Mouse (Mus musculus): ENCODE measurements around the gene Vcp. TPM values are rescaled to one million over a fixed set of nuclear protein-coding genes. Genes with fewer than 3 reads are reported as not detected.
A peak's percentile ranks its signal among the peaks of the same experiment; 100 is the strongest.

Gene Vcp
- total RNA-seq, 2 experiments from 2014 or later, result 249 to 263 TPM

DNA sequence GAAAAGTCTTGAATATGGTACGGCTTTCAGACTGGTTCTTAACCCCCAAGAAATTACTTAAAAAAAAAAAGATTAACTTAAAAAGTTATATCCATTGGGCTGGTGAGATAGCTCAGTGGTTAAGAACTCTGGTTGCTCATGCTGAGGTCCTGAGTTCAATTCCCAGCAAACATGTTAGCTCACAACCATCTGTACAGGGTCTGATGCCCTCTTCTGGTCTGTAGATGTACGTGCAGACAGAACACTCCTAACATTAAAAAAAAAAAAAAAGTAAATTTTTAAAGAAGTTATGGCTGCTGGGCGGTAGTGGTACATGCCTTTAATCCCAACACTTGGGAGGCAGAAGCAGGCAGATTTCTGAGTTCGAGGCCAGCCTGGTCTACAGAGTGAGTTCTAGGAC, 22.2 kb downstream of the Vcp start:
- no peak for DNase-seq (ENCODE audit: low spot score in 2 of 2)

DNA sequence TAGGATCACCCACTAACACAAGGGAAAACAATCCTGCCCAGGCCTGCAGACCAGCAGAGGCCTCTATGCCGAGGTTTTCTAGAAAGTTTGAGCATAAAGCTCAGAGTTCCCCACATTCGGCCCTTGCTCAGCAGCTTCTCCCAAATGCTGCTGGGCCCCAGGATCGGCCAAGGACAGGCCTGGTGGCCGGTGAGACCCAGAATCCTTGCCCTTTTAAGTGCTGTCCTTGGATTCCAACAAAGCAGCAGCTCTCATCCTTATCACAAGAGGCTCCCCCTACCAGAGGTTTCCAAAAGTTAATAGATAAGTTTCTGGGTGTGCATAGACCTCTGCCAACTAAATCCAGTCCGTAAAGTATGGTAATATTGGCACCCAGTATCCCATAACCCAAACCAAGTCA, 26.4 kb downstream of the Vcp start:
- no peak for DNase-seq (ENCODE audit: low spot score in 2 of 2)

DNA sequence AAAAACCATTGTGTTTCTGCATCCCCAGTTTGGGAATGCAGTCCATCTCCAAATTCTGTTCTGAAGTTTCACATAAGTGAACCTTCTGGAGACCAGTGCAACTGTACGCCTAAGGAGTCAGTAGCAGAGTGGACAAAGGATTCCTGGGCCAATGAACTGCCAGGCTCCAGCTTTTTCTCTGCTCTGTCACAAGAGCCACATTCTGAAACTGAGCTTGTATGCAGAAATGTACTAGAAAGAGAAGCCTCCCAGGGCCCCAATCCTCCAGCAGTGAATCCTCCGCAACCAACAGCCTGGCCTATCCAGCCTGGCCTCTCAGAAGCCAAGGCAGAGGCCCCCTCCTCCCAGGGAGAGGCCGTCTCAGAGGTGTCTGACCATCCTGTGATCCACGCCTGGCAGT, 27.4 kb downstream of the Vcp start:
- DNase-seq (ENCODE audit: low spot score in 2 of 2), result no peak

DNA sequence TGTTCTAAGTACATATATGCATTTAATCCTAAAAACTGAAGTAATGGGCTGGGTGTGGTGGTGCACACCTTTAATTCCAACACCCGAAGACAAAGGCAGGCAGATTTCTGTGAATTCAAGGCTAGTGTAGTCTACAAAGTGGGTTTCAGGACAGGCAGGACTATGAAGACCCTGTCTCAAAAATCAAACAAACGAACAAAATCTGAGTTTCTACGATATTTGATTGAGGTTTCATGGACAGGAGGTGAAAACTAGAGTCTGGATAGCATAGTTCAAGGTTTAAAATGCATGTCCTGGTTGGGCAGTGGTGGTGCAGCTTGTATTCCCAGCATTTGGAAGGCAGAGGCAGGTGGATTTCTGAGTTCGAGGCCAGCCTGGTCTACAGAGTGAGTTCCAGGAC, 31.0 kb downstream of the Vcp start, which contains the start of gene 1700022I11Rik:
1700022I11Rik (plus strand) TSS at position 301 of the 400 bp plus-strand sequence.
- DNase-seq (ENCODE audit: low spot score in 2 of 2), result no peak

DNA sequence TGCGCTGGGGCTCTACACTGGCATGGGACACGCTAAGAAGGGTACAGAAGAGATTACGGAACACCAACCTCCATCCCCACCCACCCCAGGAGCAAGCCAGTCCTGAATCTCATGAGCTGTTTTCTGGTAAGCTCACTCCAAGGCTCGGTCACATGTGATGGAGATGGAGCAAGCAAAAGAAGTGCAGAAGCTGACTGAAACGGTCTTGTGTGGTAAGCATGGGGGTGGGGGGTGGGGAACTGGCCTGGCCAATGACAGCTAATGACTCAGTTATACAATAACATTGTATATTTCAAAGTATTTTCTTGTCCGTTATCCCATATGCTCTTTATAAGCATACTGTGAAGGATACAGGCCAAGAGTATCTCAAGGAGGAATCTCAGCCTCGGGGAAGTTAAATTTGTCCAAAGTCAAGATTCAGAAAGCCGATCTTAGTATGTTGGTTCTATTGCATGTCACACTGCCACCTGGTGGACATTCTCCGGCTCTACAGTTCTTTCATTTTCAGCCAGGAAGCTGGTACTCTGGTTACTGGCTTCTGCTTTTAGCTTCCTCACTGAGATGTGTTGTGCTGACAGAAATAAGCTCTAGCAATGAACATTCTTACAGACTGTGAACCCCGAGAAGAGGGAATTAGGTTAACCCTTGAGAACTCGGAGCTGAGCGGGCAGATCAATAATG, 35.1 kb downstream of the Vcp start:
- peak; percentile 43 to 68 for DNase-seq (ENCODE audit: low spot score in 2 of 2)

DNA sequence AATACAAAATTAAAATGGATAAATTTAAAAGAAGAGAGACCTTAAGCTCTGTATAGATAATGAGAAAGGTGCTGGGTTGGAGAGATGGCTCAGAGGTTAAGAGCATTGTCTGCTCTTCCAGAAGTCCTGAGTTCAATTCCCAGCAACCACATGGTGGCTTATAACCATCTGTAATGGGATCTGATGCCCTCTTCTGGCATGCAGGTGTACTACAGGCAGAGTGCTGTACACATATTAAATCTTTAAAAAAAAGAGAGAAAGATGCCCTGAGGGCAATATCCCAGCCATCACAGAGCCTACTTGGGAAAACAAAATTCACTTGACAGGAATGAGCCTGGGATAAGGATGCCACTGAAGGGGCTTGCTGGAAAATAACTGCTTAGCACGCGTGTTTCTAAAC, 36.8 kb downstream of the Vcp start:
- no peak for DNase-seq (ENCODE audit: low spot score in 2 of 2)

DNA sequence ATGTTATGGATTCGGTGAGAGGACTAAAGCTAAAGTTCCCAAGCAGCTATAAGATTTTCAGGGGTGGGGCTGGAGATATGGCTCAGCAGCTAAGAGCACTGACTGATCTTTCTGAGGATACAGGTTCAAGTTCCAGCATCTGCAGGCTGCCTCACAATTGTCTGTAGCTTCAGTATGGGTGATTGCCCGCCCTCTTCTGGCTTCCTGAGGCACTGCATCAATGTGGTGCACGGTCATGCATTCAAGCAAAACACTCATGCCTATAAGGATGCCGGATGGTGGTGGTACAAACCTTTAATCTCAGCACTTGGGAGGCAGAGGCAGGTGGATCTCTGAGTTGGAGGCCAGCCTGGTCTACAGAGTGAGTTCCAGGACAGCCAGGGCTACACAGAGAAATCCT, 38.7 kb downstream of the Vcp start:
- DNase-seq (ENCODE audit: low spot score in 2 of 2), result peak; percentile 69 to 75

DNA sequence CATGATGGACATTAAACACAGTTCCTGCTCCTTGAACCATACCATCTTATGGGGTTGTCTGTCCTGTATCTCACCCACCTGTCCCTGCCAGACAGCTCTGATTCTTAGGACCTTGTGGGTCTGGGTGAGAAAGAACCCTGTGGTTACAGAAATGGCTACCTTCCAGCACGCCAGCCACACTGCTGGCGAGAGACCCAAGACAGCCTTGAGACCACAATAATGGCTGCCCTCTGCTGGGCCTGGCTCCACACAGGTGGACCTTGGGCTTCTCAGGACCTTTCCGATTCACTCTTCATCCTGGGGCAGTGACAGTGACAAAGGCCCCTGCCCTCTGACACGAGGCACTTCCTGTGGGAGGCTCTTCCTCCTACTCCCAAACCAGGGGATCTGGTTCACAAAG, 40.9 kb downstream of the Vcp start:
- peak; percentile 12 to 29 for DNase-seq (ENCODE audit: low spot score in 2 of 2)

DNA sequence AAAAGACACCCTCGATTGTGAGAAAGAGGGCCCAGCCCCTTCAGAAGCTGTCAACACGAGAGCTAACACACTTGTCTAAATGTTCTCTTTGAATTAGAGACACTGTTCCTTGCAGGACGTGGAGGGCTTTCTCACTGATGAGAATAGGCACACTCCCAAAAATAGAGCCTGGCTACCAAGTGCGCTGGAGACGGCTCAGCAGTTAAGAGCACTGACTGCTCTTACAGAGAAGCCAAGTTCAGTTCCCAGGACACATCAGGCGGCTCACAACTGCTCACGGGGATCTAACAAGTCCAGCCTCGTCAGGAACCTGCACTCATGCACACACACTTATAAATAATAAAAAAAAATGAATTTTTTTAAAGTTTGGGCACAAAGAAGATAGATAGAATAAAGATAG, 41.4 kb downstream of the Vcp start:
- DNase-seq (ENCODE audit: low spot score in 2 of 2), result peak; percentile 5 to 13

DNA sequence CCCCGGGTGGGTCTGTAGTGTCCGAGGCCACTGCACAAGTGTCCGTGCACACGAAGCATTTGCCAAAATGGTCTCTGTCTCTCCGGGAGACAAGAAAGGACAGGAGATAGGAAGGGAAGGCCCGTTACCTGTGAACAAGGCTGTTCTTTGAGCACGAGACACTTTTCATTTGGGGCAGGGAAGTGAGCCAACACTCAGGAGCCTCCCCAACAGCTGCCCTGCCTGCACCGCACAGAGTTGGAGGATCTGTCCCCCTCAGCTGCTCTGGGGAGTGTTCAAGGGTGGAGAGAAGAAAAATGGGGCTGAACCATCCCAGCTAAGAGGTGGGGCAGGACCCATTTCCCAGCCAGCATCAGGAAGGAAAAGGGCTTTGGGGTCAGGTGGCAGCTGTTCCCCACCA, 42.3 kb downstream of the Vcp start:
- DNase-seq (ENCODE audit: low spot score in 2 of 2), result peak in 1 of 2 experiments; percentile 10

DNA sequence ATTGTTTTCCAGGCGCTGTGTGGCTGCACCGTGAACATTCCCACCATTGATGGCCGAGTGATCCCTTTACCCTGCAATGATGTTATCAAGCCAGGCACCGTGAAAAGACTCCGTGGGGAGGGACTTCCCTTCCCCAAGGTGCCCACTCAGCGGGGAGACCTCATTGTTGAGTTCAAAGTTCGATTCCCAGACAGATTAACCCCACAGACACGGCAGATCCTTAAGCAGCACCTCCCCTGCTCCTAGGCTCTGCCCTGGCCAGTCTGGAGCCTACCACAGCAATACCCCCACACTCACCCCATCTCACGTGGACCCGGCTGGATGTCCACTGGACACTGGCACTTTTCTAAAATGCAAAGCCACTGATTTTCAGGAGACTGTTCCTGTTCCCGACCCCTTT, 43.0 kb downstream of the Vcp start:
- DNase-seq (ENCODE audit: low spot score in 2 of 2), result peak; percentile 3 to 11

DNA sequence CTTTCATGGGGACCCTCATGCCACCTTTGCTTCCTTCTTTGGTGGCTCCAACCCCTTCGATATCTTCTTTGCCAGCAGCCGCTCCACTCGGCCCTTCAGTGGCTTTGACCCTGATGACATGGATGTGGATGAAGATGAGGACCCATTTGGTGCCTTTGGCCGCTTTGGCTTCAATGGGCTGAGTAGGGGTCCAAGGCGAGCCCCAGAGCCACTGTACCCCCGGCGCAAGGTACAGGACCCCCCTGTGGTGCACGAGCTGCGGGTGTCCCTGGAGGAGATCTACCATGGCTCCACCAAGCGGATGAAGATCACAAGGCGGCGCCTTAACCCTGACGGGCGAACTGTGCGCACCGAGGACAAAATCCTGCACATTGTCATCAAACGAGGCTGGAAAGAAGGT, 43.7 kb downstream of the Vcp start:
- DNase-seq (ENCODE audit: low spot score in 2 of 2), result peak; percentile 6 to 19

DNA sequence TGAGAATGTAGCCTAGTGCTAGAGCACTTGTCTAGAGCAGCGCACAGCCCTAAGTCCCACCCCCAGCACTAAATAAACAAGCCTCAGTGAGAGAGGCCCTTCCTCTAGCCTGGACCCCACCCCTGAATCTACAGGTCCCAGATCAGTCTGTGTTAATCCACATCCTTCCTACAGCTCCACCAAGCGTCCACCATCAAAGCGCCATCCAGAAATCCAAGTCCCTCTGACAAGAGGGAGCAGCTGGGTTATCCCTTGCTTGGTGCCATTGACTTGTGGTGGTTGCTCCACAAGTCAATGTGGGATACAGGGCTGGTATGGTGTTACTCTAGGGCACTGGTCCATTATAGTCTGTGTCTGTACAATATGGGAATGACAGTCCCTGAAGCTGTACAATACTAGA, 45.1 kb downstream of the Vcp start:
- DNase-seq (ENCODE audit: low spot score in 2 of 2), result peak; percentile 8 to 24

DNA sequence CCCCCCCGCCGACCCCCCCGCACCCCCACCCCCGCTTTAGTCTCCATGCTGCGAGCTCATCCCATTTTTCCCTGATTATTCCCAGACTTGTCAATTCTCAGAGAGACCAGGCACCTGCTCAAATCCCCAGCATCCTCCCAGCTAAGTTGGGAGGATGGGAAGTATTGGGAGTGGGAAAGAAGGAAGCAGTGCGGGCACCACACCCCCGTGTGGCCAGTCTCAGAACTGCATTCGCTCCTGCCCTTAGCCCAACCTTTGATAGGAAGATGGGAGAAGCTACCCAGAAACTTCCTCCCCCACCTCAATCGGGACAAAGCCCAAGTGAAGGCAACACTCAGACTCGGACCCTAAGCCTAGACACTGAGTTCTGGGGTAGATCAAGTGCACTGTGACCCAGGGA, 46.0 kb downstream of the Vcp start:
- peak; percentile 88 to 90 for DNase-seq (ENCODE audit: low spot score in 2 of 2)

DNA sequence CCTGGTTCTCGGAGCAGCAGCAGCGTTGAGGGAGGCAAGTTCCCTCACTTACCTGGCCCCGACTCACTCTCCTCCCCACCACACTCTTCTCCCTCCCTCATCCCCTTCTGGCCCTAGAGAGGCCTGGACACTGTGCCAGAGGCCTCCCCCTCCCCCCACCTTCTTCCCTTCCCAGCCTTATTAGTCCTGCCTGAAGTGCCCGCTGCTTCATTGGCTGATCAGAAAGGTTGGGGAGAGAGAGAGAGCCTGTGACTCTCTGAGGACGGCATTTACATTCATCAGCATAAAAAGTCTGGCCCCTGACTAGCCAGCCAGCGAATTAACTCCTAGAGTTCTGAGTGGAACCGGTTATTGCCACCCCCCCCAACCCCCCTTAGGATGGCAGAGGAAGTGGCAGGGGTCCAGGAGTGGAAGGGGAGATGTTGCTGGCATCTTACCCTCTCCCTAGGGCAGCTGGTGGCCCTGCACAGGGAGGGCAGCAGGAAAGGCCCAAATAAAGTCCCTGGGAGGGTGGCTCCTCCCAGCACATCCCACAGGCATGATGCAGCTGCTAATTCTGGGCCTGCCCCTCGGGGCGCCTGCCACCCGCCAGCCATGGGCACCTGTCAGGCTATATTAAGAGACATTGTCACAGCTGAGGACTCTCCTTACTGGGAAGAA, 46.7 kb downstream of the Vcp start:
- peak; percentile 44 to 52 for DNase-seq (ENCODE audit: low spot score in 2 of 2)

DNA sequence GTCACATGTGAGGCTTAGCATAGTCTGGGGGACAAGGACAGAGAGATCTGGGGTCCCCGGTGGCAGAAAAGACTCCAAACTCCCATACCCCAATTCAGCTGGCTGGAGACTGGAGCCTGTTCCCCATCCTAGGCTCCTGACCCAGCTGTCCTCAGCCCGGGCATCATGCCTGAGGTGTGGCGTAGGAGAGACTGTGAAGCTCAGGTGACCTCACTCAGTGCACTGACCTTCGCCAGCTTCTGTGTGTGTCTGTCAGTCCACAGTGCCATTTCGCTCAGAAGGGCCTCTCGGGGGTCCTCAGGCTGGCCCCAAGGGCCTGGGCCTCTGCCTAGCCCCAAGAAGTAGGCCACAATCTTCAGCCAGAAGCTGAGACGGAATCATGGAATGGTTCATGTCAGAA, 47.7 kb downstream of the Vcp start:
- peak in 1 of 2 experiments; percentile 26 for DNase-seq (ENCODE audit: low spot score in 2 of 2)

DNA sequence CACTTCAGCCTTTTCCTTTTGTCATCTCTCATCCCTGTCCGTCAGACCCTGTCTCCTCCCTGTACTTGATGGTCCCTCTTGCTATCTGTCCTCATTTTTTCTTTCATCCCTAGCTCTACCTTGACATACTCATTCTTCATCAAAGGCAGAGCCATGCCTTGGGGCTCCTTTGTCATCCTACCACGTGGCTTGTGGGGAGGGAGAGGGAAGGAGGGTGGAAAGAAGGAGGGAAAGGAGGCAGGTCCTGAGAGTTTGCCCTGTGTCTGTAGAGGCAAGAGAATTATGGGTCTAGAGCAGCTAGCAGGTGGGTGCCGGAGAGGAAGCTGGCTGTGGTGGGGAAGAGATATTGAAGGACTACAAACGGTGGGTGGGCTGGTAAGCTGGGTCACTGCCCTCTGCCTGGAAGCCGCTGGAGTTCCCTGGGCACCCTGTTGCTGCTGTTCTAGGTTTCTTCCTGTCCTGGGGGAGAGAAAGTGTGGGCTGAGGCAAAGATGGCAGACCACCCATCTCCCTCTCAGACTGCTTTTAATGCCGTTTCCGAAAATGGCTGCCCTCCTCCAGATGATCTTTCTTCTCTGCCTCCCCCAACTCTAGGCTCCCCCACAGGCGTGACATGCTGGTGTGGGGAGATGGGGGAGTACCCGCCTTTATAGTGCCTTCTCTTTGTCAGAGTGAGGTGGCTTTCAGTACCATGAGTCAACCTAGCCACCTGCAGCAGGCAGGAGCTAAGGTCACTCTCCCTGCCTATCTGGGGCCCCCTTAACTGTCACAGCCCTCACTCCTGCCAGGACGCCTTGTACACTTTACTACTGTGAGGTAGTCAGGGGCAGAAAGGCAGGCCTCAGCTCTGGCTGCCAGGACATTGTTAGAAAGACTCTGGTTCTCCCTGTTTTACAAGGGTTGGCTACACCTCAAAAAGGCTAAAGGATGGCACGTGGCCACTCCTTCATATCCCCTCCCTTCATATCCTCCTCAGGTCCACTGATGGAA, 48.8 kb downstream of the Vcp start:
- DNase-seq (ENCODE audit: low spot score in 2 of 2), result peak in 1 of 2 experiments; percentile 33

DNA sequence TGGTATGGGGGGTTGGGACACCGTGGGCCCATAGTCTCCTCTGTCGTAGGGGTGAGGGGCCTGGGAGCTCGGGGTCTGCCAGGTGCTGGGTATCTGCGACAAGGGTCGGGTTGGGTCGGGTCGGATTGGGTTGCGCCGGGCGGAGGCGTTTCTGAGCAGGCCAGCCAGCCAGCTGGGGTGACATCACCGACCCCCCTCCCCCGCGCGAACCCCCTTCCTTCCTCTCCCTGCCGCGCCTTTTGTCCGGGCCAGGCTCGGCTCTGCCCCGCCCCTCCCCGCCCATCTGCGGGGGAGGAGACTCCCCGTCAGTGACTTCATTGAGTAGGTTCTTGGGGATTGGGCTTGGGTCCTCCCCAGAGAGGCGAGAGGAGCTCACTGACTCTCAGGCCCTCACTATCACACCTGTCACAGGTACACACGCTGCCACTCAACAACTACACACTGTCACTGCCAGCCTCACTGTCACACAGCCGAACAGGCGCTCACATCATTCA, 50.2 kb downstream of the Vcp start:
- DNase-seq (ENCODE audit: low spot score in 2 of 2), result peak; percentile 82 to 90

DNA sequence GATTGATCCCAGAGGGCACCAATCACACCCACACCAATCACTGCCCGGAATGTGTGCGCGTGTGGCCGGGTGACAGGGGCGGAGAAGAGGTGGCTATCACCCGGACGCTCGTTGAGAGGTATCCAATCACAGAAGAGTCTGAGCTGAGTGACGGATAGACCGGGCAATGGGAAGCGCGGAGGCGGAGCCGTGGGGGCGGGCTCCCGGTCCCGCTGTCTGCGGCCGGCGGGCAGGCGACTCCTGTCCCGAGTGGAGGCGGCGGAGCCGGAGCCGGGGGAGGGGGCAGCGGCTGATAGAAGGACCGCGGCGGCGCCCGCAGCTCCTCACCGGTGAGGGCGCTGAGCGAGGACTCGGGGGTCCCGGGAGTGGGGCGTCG, 50.6 kb downstream of the Vcp start, which contains the start of gene Dnajb5:
Dnajb5 (plus strand) TSS at position 139 of the 376 bp plus-strand sequence.
- DNase-seq (ENCODE audit: low spot score in 2 of 2), result peak; percentile 99 to 100

DNA sequence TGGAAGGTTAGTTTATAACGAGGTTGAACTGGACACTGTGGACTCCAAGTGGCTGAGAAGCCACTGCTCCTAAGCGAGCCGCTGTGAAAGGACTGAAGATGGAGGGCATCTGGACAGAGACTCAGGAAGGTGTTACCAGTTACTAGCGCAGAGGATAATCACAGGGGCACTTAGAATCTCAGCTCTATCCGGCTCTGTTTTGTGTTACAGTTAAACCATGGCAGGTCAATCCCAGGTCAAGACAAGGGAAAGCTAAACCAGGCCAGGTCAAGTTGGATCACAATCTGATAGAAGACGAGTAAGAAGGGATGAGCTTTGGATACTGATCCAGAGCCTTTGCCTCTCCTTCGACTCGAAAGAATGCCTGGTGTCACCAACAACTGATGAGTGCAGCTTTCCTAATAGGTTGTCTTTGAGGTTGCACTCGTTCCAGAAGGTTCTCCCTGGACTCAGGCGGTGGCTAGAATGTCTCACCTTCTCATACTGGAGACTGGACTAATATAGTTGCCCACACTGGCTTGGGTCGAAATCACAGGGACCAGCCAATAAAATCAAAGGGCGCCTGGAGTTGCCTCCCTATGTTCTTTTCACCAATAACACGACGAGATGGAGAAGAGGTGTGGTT, 51.1 kb downstream of the Vcp start:
- DNase-seq (ENCODE audit: low spot score in 2 of 2), result no peak

DNA sequence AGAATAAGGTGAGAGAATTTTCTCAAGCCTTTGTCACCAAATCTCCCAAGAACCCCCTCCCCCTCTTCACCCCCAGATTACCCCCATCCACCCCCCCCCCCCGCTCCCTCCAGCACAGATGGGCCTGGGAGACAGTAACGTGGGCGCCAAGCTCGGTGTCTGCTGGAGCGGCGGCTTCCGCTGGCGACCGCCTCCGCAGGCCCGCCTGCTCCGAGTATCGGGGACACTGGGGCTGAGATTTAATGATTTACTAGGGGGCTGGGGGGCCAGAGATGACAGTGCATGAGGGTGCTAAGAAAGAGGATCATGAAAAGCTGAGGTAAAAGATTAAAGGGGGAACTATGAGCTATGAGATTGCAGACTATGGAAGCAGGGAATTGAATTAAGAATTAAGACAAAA, 51.8 kb downstream of the Vcp start:
- peak; percentile 25 to 58 for DNase-seq (ENCODE audit: low spot score in 2 of 2)
